Mouse (Mus musculus): ENCODE measurements at regions not wholly inside any gene's neighbourhood (a gene's known extent, or its start where the extent isn't known, plus 50 kb on each side); places are given as distances from the start of the nearest gene placed in this dataset.
A peak's percentile ranks its signal among the peaks of the same experiment; 100 is the strongest.

DNA sequence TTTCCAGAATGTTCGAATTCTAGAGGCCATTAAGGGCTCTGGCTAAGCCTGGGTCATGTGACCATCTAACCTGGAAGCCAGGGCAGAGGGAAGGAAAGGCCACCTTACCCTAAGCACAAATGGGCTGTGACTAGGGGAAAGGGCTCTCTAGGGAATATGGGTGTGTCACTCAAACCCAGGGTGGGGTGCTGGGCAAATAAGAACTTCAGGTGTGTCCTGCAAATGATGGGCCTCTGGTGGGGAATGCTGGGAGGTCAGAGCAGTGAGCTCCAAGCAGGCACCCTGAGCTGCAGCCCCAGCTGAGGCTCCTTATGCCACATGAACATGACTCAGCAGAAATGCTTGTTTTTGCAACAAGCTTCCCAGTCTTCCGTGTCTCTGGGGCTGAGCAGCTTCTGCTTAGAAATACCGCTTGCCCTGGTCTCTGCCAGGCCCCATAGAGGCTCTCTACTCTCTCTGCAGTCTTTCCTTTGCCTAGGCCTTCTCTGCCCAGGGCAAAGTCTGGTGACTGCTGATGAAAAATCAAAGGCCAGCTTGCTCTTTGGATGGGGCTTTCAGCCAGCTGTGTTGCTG lies 68.6 kb upstream of the Cpeb4 start:
- peaks cover 0 to 6% of the 10 kb centered on the region in 2 experiments; a peak in 1 of 4 replicates for H3K36me3 ChIP-seq (ENCODE audit: control insufficient read depth in 1 of 2, insufficient read depth in 2 of 2, low read length in 2 of 2)
- H3K27me3 ChIP-seq (ENCODE audit: control insufficient read depth in 1 of 2, insufficient read depth in 2 of 2, low read length in 2 of 2) = no peaks in the 10 kb centered on the region
- no peaks in the 10 kb centered on the region for H3K9me3 ChIP-seq (replicated peaks; ENCODE audit: insufficient read depth, low read length)
- no peak overlapping the region for H3K27ac ChIP-seq (ENCODE audit: control insufficient read depth, low read depth, low read length)
- H3K9ac ChIP-seq (ENCODE audit: control insufficient read depth, low read depth, low read length, poor library complexity, severe bottlenecking) = no peak overlapping the region
- H3K79me2 ChIP-seq (ENCODE audit: control insufficient read depth, insufficient read depth, low read length, poor library complexity) = no peaks in the 10 kb centered on the region
- no peak overlapping the region for H3K4me3 ChIP-seq (ENCODE audit: control insufficient read depth in 1 of 2, insufficient read depth in 1 of 2, low read depth in 2 of 2, low read length in 2 of 2)
- peak; percentile 62; the same call in 1 of the 2 replicates for TF ChIP-seq MAFK (IDR thresholded peaks at IDR 0.05; ENCODE audit: borderline replicate concordance, low read depth, low read length)
- TF ChIP-seq MXI1 (IDR thresholded peaks at IDR 0.05; ENCODE audit: low read depth, low read length) = peak; percentile 76; the same call in 1 of the 2 replicates
- TF ChIP-seq USF2 (IDR thresholded peaks at IDR 0.05; ENCODE audit: borderline replicate concordance in 1 of 2, insufficient read depth in 1 of 2, low read depth in 1 of 2, low read length in 2 of 2) = 0 out of 4 replicates have a peak, but pooled peaks of 1 of the 2 experiments have one; percentile 36
- no peak for TF ChIP-seq HCFC1 (IDR thresholded peaks at IDR 0.05; ENCODE audit: low read depth, low read length)
- TF ChIP-seq CHD2 (IDR thresholded peaks at IDR 0.05; ENCODE audit: low read length) = no peak
- TF ChIP-seq BHLHE40 (IDR thresholded peaks at IDR 0.05; ENCODE audit: borderline replicate concordance, low read depth, low read length) = no peak
- peak; percentile 88 for TF ChIP-seq GABPA (IDR thresholded peaks at IDR 0.05; ENCODE audit: low read depth, low read length)
- TF ChIP-seq ETS1 (IDR thresholded peaks at IDR 0.05; ENCODE audit: low read depth, low read length) = peak; percentile 56; the same call in 1 of the 2 replicates
- peak; percentile 81 for TF ChIP-seq USF1 (IDR thresholded peaks at IDR 0.05; ENCODE audit: low read depth, low read length)
- H3K4me1 ChIP-seq (ENCODE audit: control insufficient read depth in 1 of 2, insufficient read depth in 2 of 2, low read length in 2 of 2) = peaks cover 9 to 14% of the 10 kb centered on the region in 2 experiments; a peak in 2 of 4 replicates
- DNase-seq (ENCODE audit: low read depth, low spot score) = peak; percentile 62

GRCm38 (mm10) chr11:31804518-31804917 lies 67.5 kb upstream of the Cpeb4 start:
- Histone ChIP-seq H3K79me2 (ENCODE audit: control insufficient read depth, insufficient read depth, low read length, poor library complexity) (no peaks in the 10 kb centered on the region), H3K36me3 (ENCODE audit: control insufficient read depth in 1 of 2, insufficient read depth in 2 of 2, low read length in 2 of 2) (peaks cover 0 to 6% of the 10 kb centered on the region in 2 experiments; a peak in 1 of 4 replicates), H3K9me3 (replicated peaks; ENCODE audit: insufficient read depth, low read length) (no peaks in the 10 kb centered on the region), H3K27me3 (ENCODE audit: control insufficient read depth in 1 of 2, insufficient read depth in 2 of 2, low read length in 2 of 2) (no peaks in the 10 kb centered on the region), H3K9ac (ENCODE audit: control insufficient read depth, low read depth, low read length, poor library complexity, severe bottlenecking) (no peak overlapping the region), H3K4me1 (ENCODE audit: control insufficient read depth in 1 of 2, insufficient read depth in 2 of 2, low read length in 2 of 2) (peaks cover 9 to 14% of the 10 kb centered on the region in 2 experiments; a peak in 2 of 4 replicates), H3K4me3 (ENCODE audit: control insufficient read depth in 1 of 2, insufficient read depth in 1 of 2, low read depth in 2 of 2, low read length in 2 of 2) (no peak overlapping the region), H3K27ac (ENCODE audit: control insufficient read depth, low read depth, low read length) (no peak overlapping the region)
- TF ChIP-seq BHLHE40 (IDR thresholded peaks at IDR 0.05; ENCODE audit: borderline replicate concordance, low read depth, low read length) (no peak), TCF12 (IDR thresholded peaks at IDR 0.05; ENCODE audit: low read depth, low read length) (no peak), MAX (IDR thresholded peaks at IDR 0.05; ENCODE audit: low read length) (no peak), MEF2A (IDR thresholded peaks at IDR 0.05; ENCODE audit: extremely low read depth, insufficient replicate concordance, low read depth, low read length, poor library complexity, severe bottlenecking) (no peak), GABPA (IDR thresholded peaks at IDR 0.05; ENCODE audit: low read depth, low read length) (no peak), KAT2A (conservative IDR thresholded peaks at IDR 0.05; ENCODE audit: low read depth, low read length) (no peak), ELF1 (IDR thresholded peaks at IDR 0.05; ENCODE audit: low read depth, low read length) (no peak), MXI1 (IDR thresholded peaks at IDR 0.05; ENCODE audit: low read depth, low read length) (no peak), MAZ (IDR thresholded peaks at IDR 0.05; ENCODE audit: low read depth, low read length) (no peak)
- no peak for DNase-seq (ENCODE audit: low read depth, low spot score)

Data from MEL (cell line).